Mouse (Mus musculus): ENCODE results near the gene Lenep. TPM values are rescaled to one million over a fixed set of nuclear protein-coding genes. Genes with fewer than 3 reads are reported as not detected.

Gene Lenep
- not detected for polyA plus RNA-seq (2017; shearing (Covaris generic))

GRCm38 (mm10) chr3:89402693-89403092 is at the start of gene Lenep:
Lenep (minus strand) TSS chr3:89402793.

GRCm38 (mm10) chr3:89436176-89437113 is 33.9 kb upstream of the Lenep start, which contains the start of gene Pbxip1:
Pbxip1 (plus strand) TSS chr3:89436706.

GRCm38 (mm10) chr3:89430171-89431159 is 27.9 kb upstream of the Lenep start, which contains the start of gene Pygo2:
Pygo2 (plus strand) TSS chr3:89430214.

GRCm38 (mm10) chr3:89418170-89418860 is 15.7 kb upstream of the Lenep start, which contains the start of the genes Cks1b and Shc1:
Cks1b (minus strand) TSS chr3:89418383.
Shc1 (plus strand) TSS chr3:89418443.

GRCm38 (mm10) chr3:89411490-89412393 is 9.1 kb upstream of the Lenep start, which contains the start of gene Flad1:
Flad1 (minus strand) TSS chr3:89411870.

GRCm38 (mm10) chr3:89394006-89394893 is 8.3 kb downstream of the Lenep start, which contains the start of gene Zbtb7b:
Zbtb7b (minus strand) TSS chr3:89394776.

GRCm38 (mm10) chr3:89365153-89365485 is 37.5 kb downstream of the Lenep start, which contains the start of gene Dcst1:
Dcst1 (minus strand) TSS chr3:89365253.

GRCm38 (mm10) chr3:89361675-89362074 is 40.9 kb downstream of the Lenep start, which contains the start of gene Dcst2:
Dcst2 (plus strand) TSS chr3:89361975.

Other genes with a start within 250 kb of the Lenep start
- gene Hcn3, start 242.6 kb downstream of the Lenep start, polyA plus RNA-seq (2017; shearing (Covaris generic)) = 1.9 TPM
- gene Clk2, start 238.0 kb downstream of the Lenep start, polyA plus RNA-seq (2017; shearing (Covaris generic)) = 86.6 TPM
- gene Scamp3, start 225.3 kb downstream of the Lenep start, polyA plus RNA-seq (2017; shearing (Covaris generic)) = 232 TPM
- 94.4 TPM for gene Fam189b, start 219.7 kb downstream of the Lenep start, polyA plus RNA-seq (2017; shearing (Covaris generic))
- gene Gba, start 199.9 kb downstream of the Lenep start, polyA plus RNA-seq (2017; shearing (Covaris generic)) = 79.2 TPM
- 1.6 TPM for gene Thbs3, start 187.6 kb downstream of the Lenep start, polyA plus RNA-seq (2017; shearing (Covaris generic))
- gene Mtx1, start 175.7 kb downstream of the Lenep start, polyA plus RNA-seq (2017; shearing (Covaris generic)) = 87.7 TPM
- 7.2 TPM for gene Muc1, start 173.7 kb downstream of the Lenep start, polyA plus RNA-seq (2017; shearing (Covaris generic))
- 192 TPM for gene Krtcap2, start 156.8 kb downstream of the Lenep start, polyA plus RNA-seq (2017; shearing (Covaris generic))
- 2.7 TPM for gene Trim46, start 156.5 kb downstream of the Lenep start, polyA plus RNA-seq (2017; shearing (Covaris generic))
- 74.3 TPM for gene Dpm3, start 143.4 kb downstream of the Lenep start, polyA plus RNA-seq (2017; shearing (Covaris generic))
- 132 TPM for gene Slc50a1, start 132.2 kb downstream of the Lenep start, polyA plus RNA-seq (2017; shearing (Covaris generic))
- 0.26 TPM for gene Efna1, start 121.7 kb downstream of the Lenep start, polyA plus RNA-seq (2017; shearing (Covaris generic))
- not detected for gene Efna3, start 79.8 kb downstream of the Lenep start, polyA plus RNA-seq (2017; shearing (Covaris generic))
- gene Efna4, start 64.8 kb downstream of the Lenep start, polyA plus RNA-seq (2017; shearing (Covaris generic)) = not detected
- gene Adam15, start 52.8 kb downstream of the Lenep start, polyA plus RNA-seq (2017; shearing (Covaris generic)) = 21.7 TPM
- not detected for gene Dcst2, start 40.8 kb downstream of the Lenep start, polyA plus RNA-seq (2017; shearing (Covaris generic))
- gene Dcst1, start 37.5 kb downstream of the Lenep start, polyA plus RNA-seq (2017; shearing (Covaris generic)) = 0.37 TPM
- gene Zbtb7b, start 8.0 kb downstream of the Lenep start, polyA plus RNA-seq (2017; shearing (Covaris generic)) = 17.3 TPM
- gene Flad1, start 9.1 kb upstream of the Lenep start, polyA plus RNA-seq (2017; shearing (Covaris generic)) = 27.4 TPM
- 10.5 TPM for gene Cks1b, start 15.6 kb upstream of the Lenep start, polyA plus RNA-seq (2017; shearing (Covaris generic))
- gene Shc1, start 15.7 kb upstream of the Lenep start, polyA plus RNA-seq (2017; shearing (Covaris generic)) = 69.1 TPM
- gene Pygo2, start 27.4 kb upstream of the Lenep start, polyA plus RNA-seq (2017; shearing (Covaris generic)) = 37.8 TPM
- gene Pbxip1, start 33.9 kb upstream of the Lenep start, polyA plus RNA-seq (2017; shearing (Covaris generic)) = 100 TPM
- gene Pmvk, start 51.7 kb upstream of the Lenep start, polyA plus RNA-seq (2017; shearing (Covaris generic)) = 14.1 TPM
- not detected for gene Kcnn3, start 117.4 kb upstream of the Lenep start, polyA plus RNA-seq (2017; shearing (Covaris generic))

Measured in effector memory CD4-positive, alpha-beta T cell, adult 5 months (primary cell).